Mouse (Mus musculus) frontal cortex, postnatal 14 days (tissue): Measurements from ENCODE around the gene Zgrf1.

Experiments used
- DNase-seq, 2 experiments: peaks; one replicate each; pipeline ENCODE4 v3.0.0; 2022; ENCODE audit warnings: low spot score in 2 of 2

The Zgrf1 gene

DNA sequence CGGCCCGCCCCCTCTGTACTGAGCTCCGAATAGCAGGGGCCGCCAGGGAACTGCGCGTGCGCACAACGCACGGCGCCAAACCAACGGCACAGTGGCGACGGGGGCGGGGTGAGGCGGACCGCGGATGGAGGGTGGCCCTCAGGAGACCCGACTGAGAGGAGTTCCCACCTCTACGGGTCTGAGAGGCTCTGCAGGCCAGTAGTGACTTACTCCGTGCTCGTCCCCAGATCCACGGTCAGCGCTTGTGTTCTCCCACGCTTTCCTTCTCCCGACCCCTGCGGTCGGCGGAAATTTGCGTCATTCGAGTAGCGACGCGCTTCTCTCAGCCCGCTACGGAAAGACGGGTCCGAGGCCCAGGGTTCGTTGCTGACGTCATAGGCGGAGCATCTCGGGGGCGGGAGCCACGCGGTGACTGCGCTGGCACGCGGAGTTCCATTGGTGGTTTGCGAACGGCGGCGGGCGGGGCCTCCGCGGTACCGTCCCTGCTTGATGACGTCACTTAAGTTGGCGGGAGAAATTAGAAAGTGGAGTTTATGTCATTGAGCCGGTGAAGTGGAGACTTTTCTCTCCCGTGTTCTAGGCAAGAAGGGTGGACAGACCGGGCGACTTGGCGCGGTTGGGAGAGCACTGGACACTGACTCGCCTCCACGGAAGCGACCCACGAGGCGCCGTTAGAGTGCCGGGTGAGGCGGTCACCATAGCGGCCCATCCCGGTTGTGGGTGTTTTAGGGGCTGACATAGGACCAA lies at the start of gene Zgrf1, which contains the start of gene Larp7:
TSS of gene Zgrf1 (plus strand) at position 517 of the 747 bp plus-strand sequence.
TSS of gene Larp7 (minus strand) at position 377 of the 747 bp plus-strand sequence.
- peak; percentile 99 for DNase-seq

DNA sequence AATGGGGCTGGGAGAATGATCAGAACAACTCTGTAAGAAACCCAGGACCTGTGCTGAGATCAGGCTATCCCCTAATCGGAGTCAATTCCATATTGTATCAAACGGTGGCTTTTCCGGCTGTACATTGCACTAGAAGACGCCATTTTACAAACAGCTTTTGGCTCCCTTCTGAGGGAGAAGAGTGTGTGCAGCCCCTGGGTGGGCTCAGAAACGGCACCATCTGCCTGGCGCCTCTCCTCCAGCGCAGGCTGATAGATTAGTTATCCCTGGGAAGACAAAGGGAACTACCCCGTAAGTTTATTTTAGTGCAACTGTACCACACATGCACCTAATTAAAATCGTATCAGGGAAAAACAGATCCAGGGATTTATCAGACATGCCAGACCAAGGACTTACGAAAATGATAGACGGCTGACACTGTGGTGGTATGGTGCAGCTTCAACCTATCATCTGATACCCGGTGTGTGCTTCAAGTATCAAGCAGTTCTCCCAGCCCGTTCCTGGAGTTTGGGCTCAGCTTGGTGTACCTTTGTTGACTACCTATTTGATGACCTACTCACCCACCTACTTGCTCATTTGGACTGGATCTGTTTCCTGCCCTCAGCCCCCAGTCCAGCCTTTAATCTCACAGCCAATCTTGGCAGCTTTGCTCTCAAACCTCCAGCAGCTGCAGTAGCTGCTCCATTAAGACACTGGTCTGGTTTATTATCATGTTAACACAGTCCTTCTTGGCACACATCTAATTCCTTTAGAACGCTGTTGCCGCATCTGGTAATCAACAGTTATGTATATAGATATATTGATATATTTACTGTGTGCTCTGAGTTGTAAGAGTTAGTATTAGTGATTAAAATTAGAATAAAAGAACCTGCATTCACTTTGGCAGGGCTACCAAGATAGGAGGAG lies 45.2 kb upstream of the Zgrf1 start:
- DNase-seq, result no peak

DNA sequence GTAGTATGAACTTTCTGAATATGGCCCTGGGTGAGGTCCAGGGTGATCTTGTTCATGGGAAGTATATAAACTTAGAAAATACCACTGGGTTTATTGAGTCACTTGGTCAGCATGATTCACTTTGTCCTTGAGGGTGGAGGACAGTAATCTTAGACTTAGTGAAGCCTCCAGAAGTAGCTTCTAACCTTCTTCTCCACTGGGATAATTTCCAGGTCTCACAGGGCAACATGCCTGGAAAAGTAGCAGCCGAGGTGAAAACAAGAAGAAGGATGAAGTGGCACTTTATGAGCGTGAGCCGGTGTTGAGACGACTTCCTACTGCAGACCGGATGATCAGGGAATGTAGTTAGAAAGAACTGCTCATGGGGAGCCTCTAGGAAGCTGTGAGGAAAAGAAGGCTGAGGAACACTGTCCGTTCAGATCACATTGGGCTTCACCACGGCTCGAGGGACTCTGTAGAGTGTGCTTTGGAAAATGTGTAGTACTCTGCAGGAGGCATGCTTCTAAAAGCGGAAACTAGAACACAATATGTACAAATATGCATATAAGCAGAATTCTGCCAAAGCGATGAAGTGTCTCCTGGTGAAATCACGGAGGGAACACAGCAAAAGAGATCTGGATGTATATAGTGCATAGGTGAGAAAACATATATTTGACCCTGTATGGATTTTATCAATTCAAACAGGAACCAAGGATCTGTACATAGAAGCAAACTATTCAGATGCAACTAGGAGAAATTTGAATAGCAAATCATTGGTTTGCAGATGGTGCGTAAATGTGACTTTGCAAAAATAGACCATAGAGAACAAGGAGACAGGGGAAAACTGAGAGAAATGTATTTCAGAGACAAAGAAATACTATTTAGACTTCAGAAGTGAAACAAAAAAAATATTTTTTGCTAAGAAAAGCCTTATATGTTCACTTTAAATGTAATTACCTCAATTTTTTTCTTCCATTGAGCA lies 41.2 kb upstream of the Zgrf1 start:
- no peak for DNase-seq

DNA sequence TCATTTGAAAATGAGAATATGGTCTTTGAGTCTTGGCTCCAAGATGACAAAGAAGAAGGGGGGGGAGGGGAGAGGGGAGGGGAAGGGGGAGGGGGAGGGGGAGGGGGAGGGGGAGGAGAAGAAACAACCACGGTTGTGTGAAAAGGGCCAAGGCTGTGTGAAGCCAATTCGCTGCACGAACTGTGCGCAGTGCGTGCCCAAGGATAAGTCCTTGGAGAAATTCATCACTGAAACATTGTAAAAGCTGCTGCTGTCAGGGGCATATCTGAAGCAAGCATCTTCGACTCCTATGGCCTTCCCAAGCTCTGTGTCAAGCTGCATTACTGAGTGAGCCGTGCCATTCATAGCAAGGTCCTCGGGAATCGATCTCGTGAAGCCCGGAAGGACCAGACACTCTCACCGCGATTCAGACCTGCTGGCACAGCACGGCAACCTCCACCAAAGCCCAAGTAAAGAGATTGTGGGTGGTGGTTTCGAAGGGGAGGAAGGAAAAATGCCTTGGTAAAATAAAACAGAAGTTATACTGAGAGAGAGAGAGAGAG lies 40.4 kb upstream of the Zgrf1 start:
- no peak for DNase-seq

DNA sequence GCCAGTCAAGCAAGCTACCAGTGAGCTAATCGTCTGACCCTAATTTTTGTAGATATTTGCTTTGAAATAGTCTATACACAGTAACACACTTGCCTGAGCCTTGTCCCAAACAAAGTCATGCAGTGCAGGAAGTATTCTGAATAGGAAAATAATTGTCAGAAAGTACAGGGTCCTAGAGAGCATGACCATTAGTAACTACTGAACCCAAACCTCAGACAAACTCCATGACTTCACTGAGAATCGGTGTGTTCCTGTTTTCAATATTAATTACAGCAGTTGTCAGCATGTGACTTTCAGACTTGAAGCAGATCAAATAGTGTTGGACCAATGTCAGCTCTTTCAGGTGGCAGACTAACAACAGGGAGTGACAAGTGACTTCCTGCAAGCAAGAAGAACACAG lies 39.6 kb upstream of the Zgrf1 start:
- no peak for DNase-seq

DNA sequence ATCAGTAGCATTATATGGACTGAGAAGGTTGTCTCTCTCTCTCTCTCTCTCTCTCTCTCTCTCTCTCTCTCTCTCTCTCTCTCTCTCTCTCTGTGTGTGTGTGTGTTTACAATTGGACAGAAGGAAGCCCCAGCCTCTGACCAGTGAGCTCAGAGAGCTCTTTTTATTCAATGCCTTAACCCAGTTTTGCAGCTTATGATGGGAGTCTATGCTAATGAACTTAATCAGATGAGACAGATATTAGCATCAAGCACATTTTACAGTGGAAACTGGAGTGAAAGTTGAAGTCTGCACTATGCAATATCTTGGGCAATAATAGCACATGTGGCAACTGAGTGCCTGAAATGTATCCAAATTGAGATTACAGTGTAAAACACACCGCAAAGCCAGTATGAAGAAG lies 38.0 kb upstream of the Zgrf1 start:
- DNase-seq, result no peak

DNA sequence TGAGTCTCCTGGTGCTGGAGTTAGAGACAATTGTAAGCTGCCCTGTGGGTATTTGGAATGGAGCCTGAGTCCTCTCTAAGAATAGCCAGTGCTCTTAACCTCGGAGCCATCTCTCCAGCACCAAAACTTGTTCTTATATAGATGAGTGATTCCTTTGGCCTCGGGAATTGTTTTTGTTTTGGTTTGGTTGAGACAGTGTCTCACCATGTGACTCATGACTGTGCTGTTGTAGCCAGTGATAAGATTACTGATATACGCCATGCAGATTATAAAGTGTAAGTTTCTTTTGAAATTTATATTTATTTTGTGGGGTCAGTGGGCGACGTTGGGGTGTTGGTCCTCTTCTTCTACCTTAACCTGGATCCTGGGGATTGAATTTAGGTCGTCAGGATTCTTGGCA lies 33.0 kb upstream of the Zgrf1 start:
- no peak for DNase-seq

DNA sequence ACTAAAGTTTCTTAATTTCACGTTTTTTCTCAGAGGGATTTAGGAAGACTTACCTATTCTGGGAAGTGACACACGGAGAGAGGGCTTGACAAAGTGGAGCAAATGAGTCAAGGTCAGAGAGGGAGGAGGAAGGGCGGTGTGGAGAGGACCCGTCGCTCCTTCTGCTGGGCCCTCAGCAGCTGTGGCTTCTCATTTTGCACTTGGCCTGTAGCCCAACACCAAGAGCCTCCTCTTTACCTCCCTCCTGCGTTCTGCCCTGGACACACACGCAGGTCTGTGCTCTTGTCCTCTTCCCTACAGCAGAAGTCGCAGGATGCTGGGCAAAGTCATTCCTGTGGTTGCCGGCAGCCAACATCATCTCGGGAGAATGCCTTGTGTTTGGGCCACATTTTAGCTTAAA lies 32.1 kb upstream of the Zgrf1 start:
- no peak for DNase-seq

DNA sequence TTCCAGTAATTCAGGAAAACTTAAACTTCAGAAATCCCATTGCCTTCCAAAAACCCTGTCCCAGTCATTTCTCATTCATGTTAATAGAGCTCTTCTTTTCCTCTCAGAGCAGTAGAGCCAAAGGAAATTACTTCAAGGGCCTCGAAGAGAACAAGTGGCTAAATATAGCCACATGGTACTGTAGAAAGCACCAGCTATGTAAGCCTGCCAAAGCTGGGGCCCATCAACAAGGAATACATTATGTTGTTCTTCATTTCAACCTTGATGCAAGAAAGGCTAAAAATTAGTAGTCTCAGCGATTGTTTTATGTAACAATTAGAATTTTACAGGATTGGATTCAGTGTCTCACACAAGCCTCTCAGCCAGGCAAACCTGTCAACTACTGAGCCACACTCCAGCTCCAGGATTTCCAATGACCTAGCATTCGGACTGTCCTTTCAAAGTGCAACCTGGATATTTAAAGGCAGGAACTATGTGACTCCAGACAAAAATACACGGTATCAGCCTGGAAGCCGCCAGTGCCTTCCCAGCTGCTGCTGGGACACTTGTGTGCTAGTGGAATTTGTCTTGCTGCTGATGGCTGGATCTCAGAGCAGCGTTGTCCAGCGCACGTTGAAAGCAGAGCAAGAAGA lies 28.0 kb upstream of the Zgrf1 start:
- DNase-seq, result no peak

DNA sequence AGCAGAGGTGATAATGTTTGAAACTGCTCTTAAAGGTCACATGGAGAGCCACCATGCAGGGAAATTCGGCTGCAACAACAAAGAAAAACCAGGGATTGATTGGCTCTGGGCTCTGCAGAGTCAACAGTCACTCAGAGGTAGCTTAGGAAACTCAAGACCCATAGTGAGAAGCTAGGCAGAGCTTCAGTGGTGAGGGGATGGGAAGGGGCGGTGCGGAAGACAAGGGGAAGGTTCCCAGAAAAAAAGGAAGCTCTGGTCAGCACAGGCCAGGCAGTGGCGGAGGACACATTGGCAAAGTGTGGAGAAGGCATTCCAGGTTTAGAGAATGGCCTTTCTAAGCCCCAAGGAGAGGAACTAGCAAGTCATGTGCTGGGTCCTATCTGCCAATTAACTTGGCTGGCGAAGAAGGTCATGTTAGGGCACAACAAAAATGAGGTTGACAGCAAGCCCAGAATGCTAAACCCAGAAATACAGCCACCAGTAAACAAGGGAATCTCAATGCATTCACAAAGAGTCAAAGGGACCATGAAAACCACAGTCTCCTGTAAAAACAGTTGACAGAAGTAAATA lies 25.7 kb upstream of the Zgrf1 start:
- DNase-seq, result peak in 1 of 2 experiments; percentile 10

DNA sequence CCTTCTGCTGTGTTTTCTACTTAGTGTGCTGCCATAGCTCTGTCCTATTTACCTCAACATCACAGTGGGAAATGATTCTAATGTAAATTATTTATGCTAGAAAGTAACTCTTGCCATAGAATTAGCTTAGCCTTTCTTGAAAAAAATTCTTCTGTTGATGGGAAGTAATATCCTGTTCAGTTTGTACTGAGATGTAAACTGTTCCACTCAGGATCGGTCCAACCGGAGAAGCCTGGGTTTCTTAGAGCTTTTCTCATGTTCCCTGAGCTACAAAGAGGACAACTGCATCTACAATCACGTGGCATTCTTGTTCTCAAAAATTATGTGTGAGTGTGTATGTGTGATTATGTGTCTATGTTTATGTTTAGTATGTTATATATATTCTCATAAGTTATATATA lies 24.1 kb upstream of the Zgrf1 start:
- no peak for DNase-seq

DNA sequence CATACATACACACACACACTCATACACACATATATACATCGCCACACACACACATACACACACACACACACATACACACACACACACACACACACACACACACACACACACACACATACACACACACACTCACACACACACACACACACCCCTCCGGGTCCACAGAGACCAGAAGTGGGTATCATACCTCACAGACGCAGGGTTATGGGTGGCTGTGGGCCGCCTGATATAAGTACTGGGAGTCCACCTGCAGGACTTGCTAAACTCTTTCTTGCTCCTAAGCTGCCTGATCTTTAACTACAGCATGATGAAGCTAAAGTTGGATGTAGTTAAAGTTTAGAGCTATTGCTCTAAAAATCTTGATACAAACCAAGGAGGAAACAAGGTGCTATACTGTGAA lies 23.5 kb upstream of the Zgrf1 start:
- DNase-seq, result no peak

DNA sequence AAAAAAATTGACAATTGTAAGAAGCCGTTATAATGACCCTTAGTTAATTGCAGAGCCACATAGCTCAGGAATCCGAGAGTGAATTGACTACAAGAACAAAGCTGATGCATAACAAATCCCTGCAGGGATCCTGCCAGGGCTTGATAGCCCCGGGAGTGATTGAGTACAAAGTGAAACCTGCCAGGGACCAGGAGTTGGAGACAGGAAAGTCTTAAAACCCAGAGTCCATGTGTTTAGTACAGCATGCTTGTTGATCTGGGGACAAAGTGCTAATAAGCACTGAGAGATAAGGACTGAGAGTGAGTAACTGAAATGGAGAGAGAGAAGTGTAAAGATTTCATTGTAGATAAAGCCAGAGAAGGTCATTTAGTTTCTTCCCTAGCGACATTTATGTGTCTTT lies 23.0 kb upstream of the Zgrf1 start:
- no peak for DNase-seq

DNA sequence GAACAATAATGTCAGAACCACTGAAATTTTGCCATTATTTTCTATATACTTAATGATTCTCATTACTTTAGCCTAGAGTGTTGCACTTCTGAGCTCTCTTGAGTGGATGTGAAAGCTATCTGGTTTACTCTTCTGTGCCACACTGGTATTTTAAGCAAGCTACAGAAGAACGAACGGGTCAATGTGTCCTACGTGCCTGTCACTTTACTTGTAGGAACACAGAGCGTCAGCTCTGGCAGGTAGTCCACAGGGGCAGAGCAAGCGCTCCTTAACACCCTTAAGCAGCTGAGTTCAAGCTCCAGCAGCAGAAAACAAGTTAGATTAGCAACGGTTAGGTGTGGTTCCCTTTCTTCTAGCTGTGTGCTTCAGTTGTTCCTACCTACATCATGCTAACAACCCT lies 14.1 kb upstream of the Zgrf1 start:
- no peak for DNase-seq

DNA sequence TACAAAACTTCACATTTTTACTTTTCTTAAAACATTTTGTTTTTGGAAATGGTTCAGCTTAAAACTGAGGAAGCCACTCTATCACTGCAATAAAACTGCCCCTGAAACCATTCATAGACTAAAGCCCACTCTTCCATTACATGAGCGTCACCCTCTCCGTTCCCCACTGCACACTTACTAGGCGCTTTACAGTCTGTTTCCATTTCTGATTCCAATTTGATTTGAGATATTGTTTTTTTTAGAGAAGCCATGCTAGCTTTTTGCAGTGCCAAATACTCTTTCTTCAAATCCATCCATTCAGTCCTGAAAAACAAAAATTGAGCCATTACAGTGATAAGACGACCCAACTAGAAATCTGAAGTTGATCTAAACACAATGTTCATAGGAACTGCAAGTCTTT lies 9.3 kb upstream of the Zgrf1 start:
- DNase-seq, result no peak

DNA sequence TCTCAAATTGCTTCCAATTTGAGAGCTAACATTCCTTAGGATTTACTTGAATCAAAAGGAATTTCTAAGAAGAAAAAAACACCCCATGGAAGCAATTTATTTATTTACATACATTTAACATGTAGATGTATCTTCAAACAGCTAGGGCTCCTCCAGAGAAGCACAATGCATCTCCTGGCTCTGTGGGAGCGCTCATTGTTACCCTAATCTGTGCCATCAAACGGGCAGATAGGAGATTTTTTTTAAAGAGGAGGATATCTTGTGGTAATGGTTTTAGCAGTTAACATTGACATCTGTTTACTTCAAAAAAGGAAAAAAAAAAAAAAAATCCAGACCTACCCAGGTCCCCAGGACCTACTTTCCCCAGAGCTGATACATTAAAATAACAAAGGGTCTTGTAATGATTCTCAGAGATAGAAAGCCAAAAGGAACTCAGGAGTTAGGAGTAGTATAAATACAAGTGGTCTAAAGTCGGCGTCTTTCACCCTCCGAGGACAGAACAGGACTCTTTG lies 8.6 kb upstream of the Zgrf1 start:
- DNase-seq, result no peak

DNA sequence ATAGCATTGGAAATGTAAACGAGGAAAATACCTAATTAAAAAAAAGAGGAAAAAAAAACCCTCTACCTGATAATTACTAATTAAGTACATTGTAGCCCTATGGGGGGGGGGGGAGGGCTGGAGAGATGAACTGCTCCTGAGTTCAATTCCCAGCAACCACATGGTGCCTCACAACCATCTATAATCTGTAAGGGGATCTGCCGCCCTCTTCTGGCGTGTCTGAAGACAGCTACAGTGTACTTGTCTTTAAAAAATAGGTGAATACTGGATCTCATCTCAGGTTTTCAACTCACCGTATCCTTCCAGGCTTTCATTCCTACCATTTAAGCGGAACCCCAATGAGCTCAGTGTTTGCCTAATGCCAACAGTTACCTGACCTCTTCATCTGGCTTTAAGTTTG lies 5.4 kb upstream of the Zgrf1 start:
- DNase-seq, result no peak

DNA sequence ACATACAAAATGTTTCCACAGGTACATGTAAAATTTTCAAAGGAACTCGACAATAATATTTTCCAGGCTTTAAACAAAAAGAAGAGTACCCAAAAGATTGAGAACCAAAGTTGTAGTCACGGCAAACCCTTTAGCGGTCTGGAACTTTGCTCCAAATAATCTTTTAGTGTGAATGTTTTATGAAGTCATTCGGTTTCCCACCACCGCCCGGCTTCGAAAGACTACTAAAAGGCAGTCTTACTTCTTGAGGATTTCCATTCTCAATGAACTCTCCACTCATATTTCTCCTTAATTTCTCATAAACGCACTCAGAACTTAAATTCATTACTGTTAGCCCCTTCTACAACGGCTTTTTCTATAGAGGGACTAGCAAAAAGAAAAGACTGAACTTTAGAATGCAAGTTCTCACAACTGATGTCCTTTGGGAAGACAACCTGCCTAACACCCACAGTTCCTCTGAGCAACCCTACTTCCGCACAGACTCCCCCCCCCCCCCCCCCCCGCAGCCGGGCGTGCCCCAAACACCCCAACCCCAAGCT lies 786 bp upstream of the Zgrf1 start:
- DNase-seq, result no peak

DNA sequence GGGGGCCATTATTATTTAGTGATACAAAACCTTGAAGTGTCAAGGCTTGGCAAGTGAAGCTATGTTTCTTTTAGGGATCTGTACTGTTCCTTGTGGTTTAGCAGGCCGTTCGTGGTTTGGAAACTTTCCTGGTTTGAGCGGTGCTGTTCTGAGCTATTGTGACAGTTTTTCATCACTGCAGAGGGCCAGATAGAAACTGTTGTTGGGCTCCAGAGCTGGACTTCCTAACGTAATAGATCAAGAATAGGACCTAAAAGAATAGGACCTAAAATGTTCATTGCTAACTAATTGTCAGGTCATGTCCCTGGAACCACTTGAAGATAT lies 393 bp downstream of the Zgrf1 start:
- no peak for DNase-seq

DNA sequence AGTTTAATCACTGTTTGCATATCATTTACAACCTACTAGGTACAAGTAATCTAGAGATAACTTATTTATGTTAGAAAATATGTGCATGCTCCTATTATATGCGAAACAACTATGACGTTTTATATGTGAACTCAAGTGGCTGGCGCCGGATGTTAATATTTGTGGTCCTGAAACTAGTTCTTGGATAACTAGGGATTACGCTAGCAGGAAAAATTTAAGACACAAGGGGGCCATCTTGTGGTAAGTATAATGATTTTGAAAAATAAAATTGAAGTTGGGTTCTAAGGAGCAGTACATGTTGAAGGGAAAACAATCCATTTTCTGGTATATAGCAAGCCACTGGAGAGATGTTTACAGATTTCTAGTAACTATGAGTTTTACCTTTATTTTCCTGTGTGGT lies 1.4 kb downstream of the Zgrf1 start:
- DNase-seq, result no peak
